Mouse (Mus musculus) liver, adult 2 months (tissue): ENCODE results near the gene Col5a2. TPM values are rescaled to one million over a fixed set of nuclear protein-coding genes. Genes with fewer than 3 reads are reported as not detected.

ENCODE experiments used
- DNase-seq: peaks from one replicate; pipeline ENCODE4 v3.0.0-alpha.2; 2011; ENCODE audit warnings: low read depth, low spot score; ENCODE audit errors: extremely low read depth
- H3K27ac ChIP-seq: fragments of 200-500 bp; replicated peaks from 2 replicates; pipeline ENCODE4 v1.5.1; 2012; ENCODE audit warnings: low read depth, mild to moderate bottlenecking, control low read depth, inconsistent platforms, low read length; ENCODE audit not compliant: insufficient read depth
- H3K27me3 ChIP-seq: fragments of 200-500 bp; 2 replicates; pipeline ENCODE4 v1.6.1; 2012; ENCODE audit warnings: mild to moderate bottlenecking, moderate library complexity, low read length, inconsistent platforms; ENCODE audit not compliant: control insufficient read depth, insufficient read depth
- H3K36me3 ChIP-seq: fragments of 200-500 bp; 2 replicates; pipeline ENCODE4 v1.6.1; 2012; ENCODE audit warnings: low read length, inconsistent platforms; ENCODE audit not compliant: control insufficient read depth, insufficient read depth
- H3K4me1 ChIP-seq: fragments of 200-500 bp; 2 replicates; pipeline ENCODE4 v1.6.1; 2011; ENCODE audit warnings: low read length; ENCODE audit not compliant: control insufficient read depth, insufficient read depth
- H3K4me3 ChIP-seq: fragments of 200-500 bp; 2 replicates; pipeline ENCODE4 v1.5.1; 2011; ENCODE audit warnings: low read depth, mild to moderate bottlenecking, control low read depth, low read length, moderate library complexity; ENCODE audit not compliant: insufficient read depth
- H3K79me2 ChIP-seq: fragments of 200-500 bp; 2 replicates; pipeline ENCODE4 v1.6.1; 2012; ENCODE audit warnings: inconsistent platforms, mild to moderate bottlenecking, low read length, moderate library complexity; ENCODE audit not compliant: control insufficient read depth, insufficient read depth
- H3K9ac ChIP-seq: fragments of 200-500 bp; 2 replicates; pipeline ENCODE4 v1.6.1; 2012; ENCODE audit warnings: low read depth, mild to moderate bottlenecking, control low read depth, inconsistent platforms, low read length
- CTCF ChIP-seq: fragments of 200-500 bp; IDR thresholded peaks from 2 replicates; pipeline ENCODE4 v1.5.1; 2011; ENCODE audit warnings: low read depth, low read length, control low read depth
- POLR2A ChIP-seq: fragments of 200-500 bp; IDR thresholded peaks from 2 replicates; pipeline ENCODE4 v1.6.1; 2011; ENCODE audit warnings: low read length, control low read depth; ENCODE audit not compliant: insufficient read depth; ENCODE audit errors: extremely low read depth
- WGBS: fragments of 180-500 bp; shearing (Covaris S2); methylation state at CpG from one replicate; pipeline ENCODE4 v1.1.7; 2018; 5-methylcytosine and 5-hydroxymethylcytosine counted together
- polyA plus RNA-seq: library from polyadenylated mRNA; depleted of rRNA; stranded (reverse); fragments of >200 nt; gene quantifications from 2 replicates; pipeline ENCODE4 v1.2.3, GENCODE M21; 2012
- total RNA-seq: library from RNA; depleted of rRNA; stranded (reverse); fragments of >200 nt; gene quantifications from 2 replicates; pipeline ENCODE4 v1.2.3, GENCODE M21; 2014

Col5a2 gene
- total and polyA plus RNA-seq, 2 experiments = 0.70 to 2.0 TPM

GRCm38 (mm10) chr1:45423915-45424314, 79.2 kb downstream of the Col5a2 start:
- Histone ChIP-seq H3K79me2 (no peaks in the 10 kb centered on the region), H3K9ac (no peak overlapping the region), H3K36me3 (no peaks in the 10 kb centered on the region), H3K27ac (no peak overlapping the region), H3K4me1 (no peaks in the 10 kb centered on the region), H3K4me3 (no peak overlapping the region), H3K27me3 (no peaks in the 10 kb centered on the region)
- TF ChIP-seq POLR2A (no peak), CTCF (no peak)
- DNase-seq = no peak
- WGBS = 84% methylated on average over 5 of the region's 5 CpGs

GRCm38 (mm10) chr1:45420554-45420953, 82.5 kb downstream of the Col5a2 start:
- no peaks in the 10 kb centered on the region for H3K36me3 ChIP-seq
- H3K79me2 ChIP-seq = no peaks in the 10 kb centered on the region
- no peak overlapping the region for H3K27ac ChIP-seq
- no peak for TF ChIP-seq POLR2A
- TF ChIP-seq CTCF = no peak
- H3K9ac ChIP-seq = no peak overlapping the region
- H3K4me1 ChIP-seq = no peaks in the 10 kb centered on the region
- no peak overlapping the region for H3K4me3 ChIP-seq
- DNase-seq = peak; percentile 3
- H3K27me3 ChIP-seq = no peaks in the 10 kb centered on the region

- TF ChIP-seq POLR2A = no peak
- no peak for TF ChIP-seq CTCF
- H3K79me2 ChIP-seq = no peaks in the 10 kb centered on the region
- DNase-seq = no peak
- H3K36me3 ChIP-seq = no peaks in the 10 kb centered on the region
- no peak overlapping the region for H3K27ac ChIP-seq
- no peaks in the 10 kb centered on the region for H3K4me1 ChIP-seq
- no peak overlapping the region for H3K4me3 ChIP-seq
- WGBS = 74% methylated on average over 2 of the region's 2 CpGs
- no peak overlapping the region for H3K9ac ChIP-seq
- H3K27me3 ChIP-seq = no peaks in the 10 kb centered on the region
These were observed 83.2 kb downstream of the Col5a2 start for GRCm38 (mm10) chr1:45419858-45420257.

- WGBS = 75% methylated on average over 2 of the region's 2 CpGs
- H3K9ac ChIP-seq = no peak overlapping the region
These were observed 121.2 kb downstream of the Col5a2 start for GRCm38 (mm10) chr1:45381866-45382265.

GRCm38 (mm10) chr1:45379992-45380690, 122.9 kb downstream of the Col5a2 start:
- TF ChIP-seq POLR2A = no peak
- Histone ChIP-seq H3K79me2 (no peaks in the 10 kb centered on the region), H3K4me1 (no peaks in the 10 kb centered on the region), H3K27me3 (no peaks in the 10 kb centered on the region), H3K36me3 (no peaks in the 10 kb centered on the region), H3K9ac (no peak overlapping the region), H3K4me3 (no peak overlapping the region), H3K27ac (no peak overlapping the region)
- no peak for DNase-seq
- 78% methylated on average over 7 of the region's 7 CpGs for WGBS

More at GRCm38 (mm10) chr1:45381866-45382265, 121.2 kb downstream of the Col5a2 start:
- TF ChIP-seq POLR2A = no peak
- TF ChIP-seq CTCF = no peak
- no peaks in the 10 kb centered on the region for H3K4me1 ChIP-seq
- H3K27ac ChIP-seq = no peak overlapping the region
- no peak overlapping the region for H3K4me3 ChIP-seq
- no peaks in the 10 kb centered on the region for H3K79me2 ChIP-seq
- DNase-seq = peak; percentile 8
- H3K27me3 ChIP-seq = no peaks in the 10 kb centered on the region
- H3K36me3 ChIP-seq = no peaks in the 10 kb centered on the region

- WGBS = 58% methylated on average over 1 of the region's 1 CpGs
- no peak for DNase-seq
- H3K36me3 ChIP-seq = no peaks in the 10 kb centered on the region
- H3K4me1 ChIP-seq = no peaks in the 10 kb centered on the region
- H3K27ac ChIP-seq = no peak overlapping the region
- H3K9ac ChIP-seq = no peak overlapping the region
- H3K4me3 ChIP-seq = no peak overlapping the region
- H3K27me3 ChIP-seq = no peaks in the 10 kb centered on the region
- H3K79me2 ChIP-seq = no peaks in the 10 kb centered on the region
- no peak for TF ChIP-seq CTCF
- no peak for TF ChIP-seq POLR2A
These were observed 137.7 kb downstream of the Col5a2 start for GRCm38 (mm10) chr1:45365427-45365826.
